Mouse (Mus musculus) brain, embryonic 14.5 days (tissue): ENCODE data around the gene Pm20d2.

Experiments
- CTCF ChIP-seq: fragments of 200-500 bp; IDR thresholded peaks from 2 replicates; pipeline ENCODE4 v1.5.1; 2012; ENCODE audit warnings: inconsistent platforms, mild to moderate bottlenecking, moderate library complexity, borderline replicate concordance; ENCODE audit not compliant: insufficient read depth, insufficient read length; ENCODE audit errors: extremely low read depth
- POLR2A ChIP-seq: fragments of 200-500 bp; IDR thresholded peaks from 2 replicates; pipeline ENCODE4 v1.6.1; 2012; ENCODE audit warnings: mild to moderate bottlenecking, inconsistent platforms, borderline replicate concordance; ENCODE audit not compliant: poor library complexity, insufficient read depth, insufficient read length, severe bottlenecking; ENCODE audit errors: extremely low read depth

DNA sequence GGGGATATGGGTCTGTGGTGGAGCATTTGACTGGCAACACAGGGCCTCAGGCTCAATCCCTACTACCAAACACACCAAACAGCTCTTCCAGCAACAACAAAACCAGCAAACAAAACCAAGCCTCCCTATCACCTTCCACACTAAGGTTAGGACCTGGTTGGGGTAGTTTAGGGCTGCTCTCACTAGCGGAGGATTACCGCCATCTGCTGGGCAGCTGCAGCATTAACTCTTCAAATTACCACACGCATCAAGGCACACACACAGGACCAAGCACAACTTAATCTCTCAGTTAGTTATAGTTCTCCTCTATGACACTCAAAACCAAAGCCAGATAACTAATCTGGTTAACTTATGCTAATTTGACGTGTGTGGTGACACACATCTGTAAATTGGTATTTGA, 15.1 kb upstream of the Pm20d2 start:
- TF ChIP-seq CTCF (peak; percentile 79), POLR2A (no peak)
